Mouse (Mus musculus): ENCODE data around the gene Dimt1.

- TF ChIP-seq POLR2A (IDR thresholded peaks at IDR 0.05; ENCODE audit: extremely low read depth, insufficient read depth, low read length) = no peak
- TF ChIP-seq CTCF (IDR thresholded peaks at IDR 0.05; ENCODE audit: low read depth, low read length) = no peak
Measured at GRCm38 (mm10) chr13:106913125-106913736, 33.7 kb upstream of the Dimt1 start.

Data from liver, adult 2 months (tissue).